Mouse (Mus musculus) thymus, adult 18-20 months (tissue): Measurements from ENCODE around the gene Gm6890.
"Not testable (repeated sequence)": the region's sequence is repeated elsewhere in the genome, so short reads cannot be mapped to it uniquely, and the experiment has no call there.

Source experiments
- DNase-seq, 2 experiments: peaks; one replicate each; pipeline ENCODE4 v3.0.0; 2022; ENCODE audit warnings: mixed read lengths in 2 of 2

The Gm6890 gene

DNA sequence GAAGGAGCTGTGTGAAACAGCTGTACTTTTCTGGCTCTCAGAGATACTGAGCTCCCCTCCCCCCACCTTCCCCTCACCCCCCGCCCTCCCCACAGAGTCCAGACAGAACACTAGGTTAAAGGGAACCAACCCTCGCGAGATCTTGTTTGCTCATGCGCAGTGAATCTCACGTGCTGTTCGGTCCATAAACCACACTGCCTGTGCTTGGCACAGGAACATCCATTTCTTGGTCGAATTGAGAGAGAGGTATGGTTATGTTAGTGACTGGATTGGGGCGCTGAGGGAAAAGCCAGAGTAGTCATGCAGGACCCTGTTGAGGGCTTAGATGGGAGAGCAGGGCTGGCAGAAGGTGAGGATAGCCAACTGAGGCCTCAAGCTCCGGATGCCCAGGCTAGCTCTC is at the start of gene Gm6890:
Gene Gm6890 (plus strand): TSS at position 301 of the 400 bp plus-strand sequence.
- not testable (repeated sequence) for DNase-seq

DNA sequence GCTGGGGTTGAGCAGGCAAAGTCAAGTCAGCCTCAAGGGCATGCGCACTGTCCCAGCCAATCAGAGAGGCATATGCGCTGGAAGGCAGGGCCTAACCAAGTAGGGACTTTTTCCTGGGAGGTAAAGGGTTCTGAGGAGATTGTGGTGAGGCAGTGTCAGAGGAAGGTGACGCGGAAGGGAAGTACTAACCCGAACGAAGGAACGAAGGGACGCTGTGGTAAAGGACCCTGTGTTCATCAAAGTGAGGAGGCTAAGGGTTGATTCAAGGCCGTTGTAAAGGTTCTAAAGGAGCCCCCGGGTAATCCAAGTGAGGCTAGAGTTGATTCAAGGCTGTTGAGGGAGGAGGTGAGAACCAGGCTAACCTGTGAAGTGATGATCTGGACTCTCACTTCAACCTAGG is 14.5 kb upstream of the Gm6890 start:
- not testable (repeated sequence) for DNase-seq

DNA sequence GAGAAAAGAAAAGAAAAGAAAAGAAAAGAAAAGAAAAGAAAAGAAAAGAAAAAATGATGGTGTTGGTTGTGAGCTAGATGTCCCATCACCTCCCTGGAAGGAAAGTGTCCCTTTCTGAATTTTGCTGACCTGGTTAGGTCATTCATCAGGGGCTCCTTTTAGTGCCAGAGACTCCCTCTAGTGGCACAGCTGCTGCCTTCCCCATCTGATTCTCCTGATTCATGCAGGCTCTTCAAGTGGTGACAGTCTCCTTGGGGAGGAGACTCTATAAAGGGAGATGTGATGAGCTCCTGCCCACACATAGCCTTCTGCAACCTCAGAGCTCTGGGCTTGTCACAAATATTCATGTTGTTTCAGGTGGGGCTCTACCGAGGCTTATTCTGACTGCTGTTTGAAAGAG is 30.0 kb downstream of the Gm6890 start:
- not testable (repeated sequence) for DNase-seq
